Mouse (Mus musculus): ENCODE results near the gene Reln. TPM values are rescaled to one million over a fixed set of nuclear protein-coding genes. Genes with fewer than 3 reads are reported as not detected.

Reln gene
- total and polyA plus RNA-seq, 2 experiments = 40.5 to 78.3 TPM

DNA sequence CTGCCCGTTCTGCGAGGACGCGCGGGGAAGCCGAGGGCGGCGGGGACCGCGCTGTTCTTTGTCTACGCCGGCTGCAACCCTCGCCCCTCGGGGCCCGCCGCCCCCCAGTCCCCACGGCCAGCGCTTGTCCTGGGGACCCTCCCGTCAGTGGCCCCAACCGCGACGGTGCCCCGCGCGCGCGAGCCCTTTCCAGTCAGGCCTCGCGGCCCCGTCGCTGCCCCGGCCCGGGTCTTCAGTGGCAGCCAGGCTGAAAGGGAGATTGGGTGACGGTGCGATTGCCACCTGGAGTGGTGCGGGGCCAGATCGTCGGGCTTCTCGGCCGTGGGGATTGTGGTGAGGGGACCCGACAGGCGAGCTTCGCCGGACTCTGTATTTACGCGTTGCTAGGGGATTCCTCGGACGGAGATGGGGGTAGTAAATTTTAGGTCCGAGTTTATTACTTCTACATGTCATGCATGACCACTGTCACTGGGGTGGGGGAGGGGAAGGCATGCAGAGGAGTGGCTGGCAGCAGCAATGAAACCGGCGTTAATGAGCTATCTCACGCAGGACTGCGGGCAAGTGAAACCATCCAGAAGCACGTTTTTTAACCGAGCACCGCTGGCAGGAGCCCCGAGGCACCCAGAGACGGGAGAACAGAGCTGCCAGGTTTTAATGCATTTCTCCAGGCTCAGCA is 612 bp upstream of the Reln start:
- peak overlapping the region; percentile 75 for H3K9ac ChIP-seq (ENCODE audit: low read depth, low read length)
- peak; percentile 52 for DNase-seq (ENCODE audit: extremely low read depth, low read depth, low spot score)
- no peaks in the 10 kb centered on the region for H3K36me3 ChIP-seq (ENCODE audit: control insufficient read depth, insufficient read depth, low read length)
- peaks cover 7% of the 10 kb centered on the region for H3K4me1 ChIP-seq (ENCODE audit: control insufficient read depth, insufficient read depth, low read length)
- H3K4me3 ChIP-seq (ENCODE audit: insufficient read depth, low read depth, low read length) = peak overlapping the region; percentile 69
- H3K27ac ChIP-seq (replicated peaks; ENCODE audit: insufficient read depth, low read depth, low read length) = no peak overlapping the region
- under 1% methylated on average over 54 of the region's 58 CpGs for WGBS
- H3K27me3 ChIP-seq (ENCODE audit: control insufficient read depth, insufficient read depth, low read length) = peaks cover 3% of the 10 kb centered on the region; the same call in 1 of the 2 replicates
- no peaks in the 10 kb centered on the region for H3K79me2 ChIP-seq (ENCODE audit: control insufficient read depth, insufficient read depth, low read length)
- TF ChIP-seq CTCF (IDR thresholded peaks at IDR 0.05; ENCODE audit: low read depth, low read length) = no peak
- TF ChIP-seq POLR2A (IDR thresholded peaks at IDR 0.05; ENCODE audit: extremely low read depth, insufficient read depth, low read length) = no peak

DNA sequence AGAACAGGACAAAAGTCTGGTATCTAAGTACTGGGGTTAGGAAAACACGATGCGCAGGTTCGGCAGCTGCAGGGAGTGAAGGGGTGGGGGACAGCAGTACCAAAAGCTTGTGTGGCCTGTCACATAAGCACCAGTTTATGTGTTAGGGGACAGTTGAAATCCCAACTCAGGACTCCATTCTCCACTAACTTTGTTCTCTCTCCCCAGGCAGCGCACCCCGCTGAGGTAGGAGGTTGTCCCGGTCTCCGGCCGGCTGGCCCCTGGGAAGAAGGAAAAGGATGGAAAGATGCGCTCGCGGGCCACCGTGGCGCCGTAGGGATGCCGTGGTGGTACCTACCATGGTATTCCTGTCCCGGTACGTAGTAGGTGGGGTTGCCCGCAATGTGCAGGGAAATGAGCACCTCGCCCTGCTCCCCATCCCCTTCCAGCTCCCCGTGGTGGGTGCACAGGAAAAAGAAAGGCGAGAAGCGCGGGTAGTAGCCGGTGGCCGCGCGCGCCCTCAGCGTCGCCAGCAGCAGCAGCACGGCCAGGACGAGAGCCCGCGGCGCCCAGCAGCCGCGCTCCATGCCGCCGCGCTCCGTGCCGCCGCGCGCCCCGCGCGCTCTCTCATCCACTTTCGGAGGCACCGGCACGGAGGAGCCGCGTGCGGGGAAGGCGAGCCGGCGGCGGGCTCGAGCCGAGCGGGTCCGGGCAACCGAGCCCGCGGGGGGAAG is 503 bp downstream of the Reln start:
- Histone ChIP-seq H3K4me3 (ENCODE audit: insufficient read depth, low read depth, low read length) (peak overlapping the region; percentile 69), H3K27ac (replicated peaks; ENCODE audit: insufficient read depth, low read depth, low read length) (no peak overlapping the region), H3K36me3 (ENCODE audit: control insufficient read depth, insufficient read depth, low read length) (no peaks in the 10 kb centered on the region), H3K79me2 (ENCODE audit: control insufficient read depth, insufficient read depth, low read length) (no peaks in the 10 kb centered on the region), H3K9ac (ENCODE audit: low read depth, low read length) (peak overlapping the region; percentile 38), H3K4me1 (ENCODE audit: control insufficient read depth, insufficient read depth, low read length) (peaks cover 7% of the 10 kb centered on the region), H3K27me3 (ENCODE audit: control insufficient read depth, insufficient read depth, low read length) (peaks cover 3% of the 10 kb centered on the region; the same call in 1 of the 2 replicates)
- no peak for TF ChIP-seq CTCF (IDR thresholded peaks at IDR 0.05; ENCODE audit: low read depth, low read length)
- TF ChIP-seq POLR2A (IDR thresholded peaks at IDR 0.05; ENCODE audit: extremely low read depth, insufficient read depth, low read length) = no peak
- DNase-seq (ENCODE audit: extremely low read depth, low read depth, low spot score) = no peak
- 1% methylated on average over 58 of the region's 65 CpGs for WGBS

DNA sequence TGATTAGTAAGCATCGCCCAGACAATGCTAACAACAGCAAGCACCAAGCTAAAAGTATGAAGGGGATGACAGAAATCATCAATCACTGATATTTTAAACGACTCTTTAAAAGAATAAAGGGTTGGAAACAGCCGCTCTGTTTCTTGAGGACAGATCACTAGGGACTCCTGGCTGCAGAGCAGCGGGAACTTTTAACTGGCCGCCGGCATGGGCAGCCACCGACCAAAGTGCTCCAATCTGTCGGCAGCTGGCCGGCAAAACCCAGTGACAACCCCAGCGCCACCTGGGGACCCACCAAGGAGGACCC is 1.0 kb downstream of the Reln start:
- H3K4me1 ChIP-seq (ENCODE audit: control insufficient read depth, insufficient read depth, low read length) = peaks cover 7% of the 10 kb centered on the region
- H3K27ac ChIP-seq (replicated peaks; ENCODE audit: insufficient read depth, low read depth, low read length) = no peak overlapping the region
- H3K9ac ChIP-seq (ENCODE audit: low read depth, low read length) = no peak overlapping the region; the same call in 1 of the 2 replicates
- H3K36me3 ChIP-seq (ENCODE audit: control insufficient read depth, insufficient read depth, low read length) = no peaks in the 10 kb centered on the region
- 5% methylated on average over 10 of the region's 10 CpGs for WGBS
- H3K27me3 ChIP-seq (ENCODE audit: control insufficient read depth, insufficient read depth, low read length) = peaks cover 3% of the 10 kb centered on the region; the same call in 1 of the 2 replicates
- no peak for TF ChIP-seq POLR2A (IDR thresholded peaks at IDR 0.05; ENCODE audit: extremely low read depth, insufficient read depth, low read length)
- no peak for TF ChIP-seq CTCF (IDR thresholded peaks at IDR 0.05; ENCODE audit: low read depth, low read length)
- peak overlapping the region; percentile 69; the same call in 1 of the 2 replicates for H3K4me3 ChIP-seq (ENCODE audit: insufficient read depth, low read depth, low read length)
- no peak for DNase-seq (ENCODE audit: extremely low read depth, low read depth, low spot score)
- H3K79me2 ChIP-seq (ENCODE audit: control insufficient read depth, insufficient read depth, low read length) = no peaks in the 10 kb centered on the region

DNA sequence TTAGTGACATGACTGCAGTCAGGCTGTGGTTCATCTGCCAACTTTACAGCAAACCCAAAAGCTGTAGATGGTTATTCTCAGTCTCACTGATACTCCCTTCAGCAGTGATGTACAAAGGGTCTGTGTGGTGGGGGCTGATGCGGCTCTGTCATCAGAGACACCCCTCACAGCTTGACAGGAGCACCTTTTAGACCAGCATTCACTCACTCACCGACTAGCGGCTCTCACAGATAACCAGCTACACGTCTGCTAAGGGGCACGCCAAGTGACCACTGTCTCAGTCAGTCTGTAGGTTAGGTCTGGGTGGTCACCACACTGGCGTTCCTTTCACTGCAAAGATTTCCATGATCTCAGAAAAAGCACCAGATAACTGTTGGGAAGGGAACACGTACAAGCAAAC is 2.0 kb downstream of the Reln start:
- Histone ChIP-seq H3K4me3 (ENCODE audit: insufficient read depth, low read depth, low read length) (peak overlapping the region; percentile 10; the same call in 1 of the 2 replicates), H3K27me3 (ENCODE audit: control insufficient read depth, insufficient read depth, low read length) (peaks cover 3% of the 10 kb centered on the region; the same call in 1 of the 2 replicates), H3K4me1 (ENCODE audit: control insufficient read depth, insufficient read depth, low read length) (peaks cover 7% of the 10 kb centered on the region), H3K79me2 (ENCODE audit: control insufficient read depth, insufficient read depth, low read length) (no peaks in the 10 kb centered on the region), H3K36me3 (ENCODE audit: control insufficient read depth, insufficient read depth, low read length) (no peaks in the 10 kb centered on the region), H3K9ac (ENCODE audit: low read depth, low read length) (peak overlapping the region; percentile 34; the same call in 1 of the 2 replicates), H3K27ac (replicated peaks; ENCODE audit: insufficient read depth, low read depth, low read length) (no peak overlapping the region)
- WGBS = 76% methylated on average over 7 of the region's 7 CpGs
- no peak for DNase-seq (ENCODE audit: extremely low read depth, low read depth, low spot score)
- TF ChIP-seq CTCF (IDR thresholded peaks at IDR 0.05; ENCODE audit: low read depth, low read length) (no peak), POLR2A (IDR thresholded peaks at IDR 0.05; ENCODE audit: extremely low read depth, insufficient read depth, low read length) (no peak)

DNA sequence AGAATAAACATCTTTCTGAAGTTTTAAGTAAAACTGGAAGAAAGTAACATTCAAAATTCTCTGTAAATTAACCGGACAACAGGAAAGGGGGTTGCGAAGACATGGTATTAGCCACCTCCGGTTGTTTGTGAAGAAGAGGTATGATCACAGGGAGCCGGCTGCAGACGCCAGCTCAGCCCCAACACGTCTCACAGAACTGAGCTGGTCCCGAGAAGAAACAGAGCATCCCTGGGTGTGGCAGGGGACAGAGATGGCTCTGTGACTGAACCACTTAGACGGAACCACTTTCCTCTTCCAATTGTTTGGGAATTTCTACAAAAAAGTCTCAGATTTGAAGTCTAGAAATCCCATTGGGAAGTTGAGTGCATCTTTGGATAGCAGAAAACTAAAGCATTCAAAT is 3.5 kb downstream of the Reln start:
- no peaks in the 10 kb centered on the region for H3K36me3 ChIP-seq (ENCODE audit: control insufficient read depth, insufficient read depth, low read length)
- WGBS = 85% methylated on average over 8 of the region's 8 CpGs
- H3K4me1 ChIP-seq (ENCODE audit: control insufficient read depth, insufficient read depth, low read length) = peaks cover 6% of the 10 kb centered on the region
- H3K9ac ChIP-seq (ENCODE audit: low read depth, low read length) = no peak overlapping the region
- H3K4me3 ChIP-seq (ENCODE audit: insufficient read depth, low read depth, low read length) = no peak overlapping the region
- no peak for DNase-seq (ENCODE audit: extremely low read depth, low read depth, low spot score)
- peaks cover 3% of the 10 kb centered on the region; the same call in 1 of the 2 replicates for H3K27me3 ChIP-seq (ENCODE audit: control insufficient read depth, insufficient read depth, low read length)
- H3K27ac ChIP-seq (replicated peaks; ENCODE audit: insufficient read depth, low read depth, low read length) = no peak overlapping the region
- H3K79me2 ChIP-seq (ENCODE audit: control insufficient read depth, insufficient read depth, low read length) = no peaks in the 10 kb centered on the region
- no peak for TF ChIP-seq POLR2A (IDR thresholded peaks at IDR 0.05; ENCODE audit: extremely low read depth, insufficient read depth, low read length)
- TF ChIP-seq CTCF (IDR thresholded peaks at IDR 0.05; ENCODE audit: low read depth, low read length) = no peak

DNA sequence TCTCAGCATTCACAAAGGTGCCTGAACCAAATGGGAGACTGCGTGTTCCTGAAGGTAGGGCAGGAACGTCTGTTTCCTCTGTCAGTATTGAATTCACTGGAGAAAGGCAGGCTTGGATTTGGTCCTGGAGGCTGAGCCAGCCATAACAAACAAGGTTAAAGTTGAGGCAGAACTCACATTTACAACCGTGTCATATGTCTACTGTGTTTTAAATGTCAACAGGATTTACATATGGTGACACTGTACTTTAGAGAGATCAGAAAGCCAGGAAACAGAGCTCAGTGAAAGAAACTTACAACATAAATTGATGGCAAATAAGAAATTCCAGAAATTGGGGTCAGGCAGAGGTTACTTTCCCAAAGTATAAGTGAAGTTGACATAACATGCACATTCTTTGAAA is 9.1 kb downstream of the Reln start:
- no peak overlapping the region for H3K9ac ChIP-seq (ENCODE audit: low read depth, low read length)
- H3K4me3 ChIP-seq (ENCODE audit: insufficient read depth, low read depth, low read length) = no peak overlapping the region
- H3K36me3 ChIP-seq (ENCODE audit: control insufficient read depth, insufficient read depth, low read length) = no peaks in the 10 kb centered on the region
- no peaks in the 10 kb centered on the region for H3K27me3 ChIP-seq (ENCODE audit: control insufficient read depth, insufficient read depth, low read length)
- H3K79me2 ChIP-seq (ENCODE audit: control insufficient read depth, insufficient read depth, low read length) = no peaks in the 10 kb centered on the region
- H3K27ac ChIP-seq (replicated peaks; ENCODE audit: insufficient read depth, low read depth, low read length) = no peak overlapping the region
- no peak for TF ChIP-seq POLR2A (IDR thresholded peaks at IDR 0.05; ENCODE audit: extremely low read depth, insufficient read depth, low read length)
- no peak for TF ChIP-seq CTCF (IDR thresholded peaks at IDR 0.05; ENCODE audit: low read depth, low read length)
- DNase-seq (ENCODE audit: extremely low read depth, low read depth, low spot score) = no peak
- 23% methylated on average over 3 of the region's 3 CpGs for WGBS
- H3K4me1 ChIP-seq (ENCODE audit: control insufficient read depth, insufficient read depth, low read length) = no peaks in the 10 kb centered on the region

Data from liver, adult 2 months (tissue).